Mouse (Mus musculus): ENCODE measurements around the gene Ralbp1. TPM values are rescaled to one million over a fixed set of nuclear protein-coding genes. Genes with fewer than 3 reads are reported as not detected.
A peak's percentile ranks its signal among the peaks of the same experiment; 100 is the strongest.

Gene Ralbp1
- total and polyA plus RNA-seq, 3 experiments, result 53.2 to 69.6 TPM; not detected in 1

- no peak for TF ChIP-seq SMC3 (IDR thresholded peaks at IDR 0.05; ENCODE audit: low read depth, low read length)
- TF ChIP-seq ELF1 (IDR thresholded peaks at IDR 0.05; ENCODE audit: low read depth, low read length), result no peak
- TF ChIP-seq POLR2AphosphoS2 (IDR thresholded peaks at IDR 0.05; ENCODE audit: low read length), result no peak
- TF ChIP-seq JUND (IDR thresholded peaks at IDR 0.05; ENCODE audit: low read depth, low read length), result no peak
- no peak for TF ChIP-seq E2F4 (IDR thresholded peaks at IDR 0.05; ENCODE audit: borderline replicate concordance, low read depth, low read length)
- no peak for TF ChIP-seq USF2 (IDR thresholded peaks at IDR 0.05; ENCODE audit: borderline replicate concordance in 1 of 2, insufficient read depth in 1 of 2, low read depth in 1 of 2, low read length in 2 of 2)
- no peak for TF ChIP-seq RCOR1 (IDR thresholded peaks at IDR 0.05; ENCODE audit: low read depth, low read length)
- TF ChIP-seq ZNF384 (IDR thresholded peaks at IDR 0.05; ENCODE audit: low read depth, low read length), result no peak
- TF ChIP-seq CHD1 (IDR thresholded peaks at IDR 0.05; ENCODE audit: low read depth, low read length), result no peak
- no peak for TF ChIP-seq MEF2A (IDR thresholded peaks at IDR 0.05; ENCODE audit: extremely low read depth, insufficient replicate concordance, low read depth, low read length, poor library complexity, severe bottlenecking)
- no peak for TF ChIP-seq MYB (IDR thresholded peaks at IDR 0.05; ENCODE audit: low read depth, low read length)
- no peak for TF ChIP-seq GABPA (IDR thresholded peaks at IDR 0.05; ENCODE audit: low read depth, low read length)
- H3K9ac ChIP-seq (ENCODE audit: control insufficient read depth, low read depth, low read length, poor library complexity, severe bottlenecking), result no peak overlapping the region
- peaks cover 3 to 5% of the 10 kb centered on the region in 2 experiments; a peak in 3 of 4 replicates for H3K36me3 ChIP-seq (ENCODE audit: control insufficient read depth in 1 of 2, insufficient read depth in 2 of 2, low read length in 2 of 2)
- H3K27me3 ChIP-seq (ENCODE audit: control insufficient read depth in 1 of 2, insufficient read depth in 2 of 2, low read length in 2 of 2), result no peaks in the 10 kb centered on the region
- no peak overlapping the region for H3K4me3 ChIP-seq (ENCODE audit: control insufficient read depth in 1 of 2, insufficient read depth in 1 of 2, low read depth in 2 of 2, low read length in 2 of 2)
- H3K79me2 ChIP-seq (ENCODE audit: control insufficient read depth, insufficient read depth, low read length, poor library complexity), result peaks cover 7% of the 10 kb centered on the region
- no peaks in the 10 kb centered on the region for H3K9me3 ChIP-seq (replicated peaks; ENCODE audit: insufficient read depth, low read length)
- no peak for DNase-seq (ENCODE audit: low read depth, low spot score)
- H3K4me1 ChIP-seq (ENCODE audit: control insufficient read depth in 1 of 2, insufficient read depth in 2 of 2, low read length in 2 of 2), result peaks cover 3 to 5% of the 10 kb centered on the region in 2 experiments; a peak in 3 of 4 replicates
- no peak overlapping the region for H3K27ac ChIP-seq (ENCODE audit: control insufficient read depth, low read depth, low read length)
Measured at GRCm38 (mm10) chr17:65865265-65865664, 20.3 kb downstream of the Ralbp1 start.

- peaks cover 3 to 4% of the 10 kb centered on the region in 2 experiments; a peak in 3 of 4 replicates for H3K4me1 ChIP-seq (ENCODE audit: control insufficient read depth in 1 of 2, insufficient read depth in 2 of 2, low read length in 2 of 2)
- no peaks in the 10 kb centered on the region for H3K9me3 ChIP-seq (replicated peaks; ENCODE audit: insufficient read depth, low read length)
- H3K9ac ChIP-seq (ENCODE audit: control insufficient read depth, low read depth, low read length, poor library complexity, severe bottlenecking), result no peak overlapping the region
- H3K27me3 ChIP-seq (ENCODE audit: control insufficient read depth in 1 of 2, insufficient read depth in 2 of 2, low read length in 2 of 2), result no peaks in the 10 kb centered on the region
- no peak overlapping the region for H3K4me3 ChIP-seq (ENCODE audit: control insufficient read depth in 1 of 2, insufficient read depth in 1 of 2, low read depth in 2 of 2, low read length in 2 of 2)
- TF ChIP-seq SMC3 (IDR thresholded peaks at IDR 0.05; ENCODE audit: low read depth, low read length) (peak; percentile 73), MXI1 (IDR thresholded peaks at IDR 0.05; ENCODE audit: low read depth, low read length) (no peak), HCFC1 (IDR thresholded peaks at IDR 0.05; ENCODE audit: low read depth, low read length) (no peak), CTCF (IDR thresholded peaks at IDR 0.05 in 2 of 3, conservative IDR thresholded peaks at IDR 0.05 in 1 of 3; ENCODE audit: control insufficient read depth in 1 of 3, insufficient read depth in 1 of 3, low read depth in 2 of 3, low read length in 3 of 3, poor library complexity in 1 of 3, severe bottlenecking in 1 of 3) (peak in 2 of 3 experiments; percentile 86 to 87; a peak in 4 of 6 replicates), RAD21 (IDR thresholded peaks at IDR 0.05; ENCODE audit: low read depth, low read length) (peak; percentile 73), NRF1 (IDR thresholded peaks at IDR 0.05; ENCODE audit: insufficient read depth, low read depth, low read length, poor library complexity, severe bottlenecking) (no peak), USF2 (IDR thresholded peaks at IDR 0.05; ENCODE audit: borderline replicate concordance in 1 of 2, insufficient read depth in 1 of 2, low read depth in 1 of 2, low read length in 2 of 2) (no peak), ZNF384 (IDR thresholded peaks at IDR 0.05; ENCODE audit: low read depth, low read length) (no peak), ZC3H11A (IDR thresholded peaks at IDR 0.05; ENCODE audit: low read depth, low read length) (peak; percentile 37; the same call in 1 of the 2 replicates), MYB (IDR thresholded peaks at IDR 0.05; ENCODE audit: low read depth, low read length) (no peak), ZMIZ1 (IDR thresholded peaks at IDR 0.05; ENCODE audit: low read depth, low read length) (no peak)
- H3K36me3 ChIP-seq (ENCODE audit: control insufficient read depth in 1 of 2, insufficient read depth in 2 of 2, low read length in 2 of 2), result peaks cover 3 to 4% of the 10 kb centered on the region in 2 experiments; a peak in 3 of 4 replicates
- peaks cover 6% of the 10 kb centered on the region for H3K79me2 ChIP-seq (ENCODE audit: control insufficient read depth, insufficient read depth, low read length, poor library complexity)
- peak; percentile 78 for DNase-seq (ENCODE audit: low read depth, low spot score)
- no peak overlapping the region for H3K27ac ChIP-seq (ENCODE audit: control insufficient read depth, low read depth, low read length)
Measured at GRCm38 (mm10) chr17:65864742-65865141, 20.9 kb downstream of the Ralbp1 start.
